Mouse (Mus musculus) C2C12 (cell line): ENCODE results near the gene Tab2.

Source experiments
- CTCF ChIP-seq: IDR thresholded peaks from one replicate; pipeline ENCODE4 v1.5.1; 2011; ENCODE audit not compliant: control insufficient read depth, insufficient read depth, insufficient read length
- FOSL1 ChIP-seq: IDR thresholded peaks from one replicate; pipeline ENCODE4 v1.8.0; 2011; ENCODE audit warnings: mild to moderate bottlenecking, low read length; ENCODE audit not compliant: poor library complexity, insufficient read depth, severe bottlenecking
- MAX ChIP-seq: IDR thresholded peaks from one replicate; pipeline ENCODE4 v1.6.1; 2011; ENCODE audit warnings: mild to moderate bottlenecking, control low read depth
- MYOD1 ChIP-seq: IDR thresholded peaks from one replicate; pipeline ENCODE4 v1.6.1; 2011; ENCODE audit warnings: low read depth; ENCODE audit not compliant: control insufficient read depth, insufficient read length
- MYOG ChIP-seq: IDR thresholded peaks from one replicate; pipeline ENCODE4 v1.6.1; 2011; ENCODE audit not compliant: control insufficient read depth, insufficient read length; ENCODE audit errors: extremely low read depth

DNA sequence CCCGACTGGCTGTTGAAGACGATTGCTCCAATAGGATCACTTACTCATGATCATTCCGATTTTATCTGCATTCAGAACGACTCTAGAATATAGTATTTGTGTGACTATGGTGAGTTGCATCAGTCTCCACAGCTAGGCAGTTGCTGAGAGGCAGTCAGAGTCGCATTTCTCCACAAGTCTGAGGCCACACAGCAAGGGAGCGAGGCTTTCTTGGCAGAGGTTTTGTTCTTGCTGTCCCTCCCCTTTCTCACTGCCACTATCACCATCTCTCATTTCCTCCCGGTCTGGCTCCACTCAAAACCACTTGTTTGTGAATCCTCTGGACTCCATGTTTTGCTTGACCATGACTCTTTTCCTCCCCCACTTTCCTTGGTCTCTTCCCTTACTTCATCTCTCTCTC is 81.8 kb downstream of the Tab2 start:
- TF ChIP-seq MAX = no peak
- TF ChIP-seq CTCF = no peak
- no peak for TF ChIP-seq MYOG
- no peak for TF ChIP-seq FOSL1
- TF ChIP-seq MYOD1 = no peak
